Mouse (Mus musculus): ENCODE results near the gene Bloc1s2.

DNA sequence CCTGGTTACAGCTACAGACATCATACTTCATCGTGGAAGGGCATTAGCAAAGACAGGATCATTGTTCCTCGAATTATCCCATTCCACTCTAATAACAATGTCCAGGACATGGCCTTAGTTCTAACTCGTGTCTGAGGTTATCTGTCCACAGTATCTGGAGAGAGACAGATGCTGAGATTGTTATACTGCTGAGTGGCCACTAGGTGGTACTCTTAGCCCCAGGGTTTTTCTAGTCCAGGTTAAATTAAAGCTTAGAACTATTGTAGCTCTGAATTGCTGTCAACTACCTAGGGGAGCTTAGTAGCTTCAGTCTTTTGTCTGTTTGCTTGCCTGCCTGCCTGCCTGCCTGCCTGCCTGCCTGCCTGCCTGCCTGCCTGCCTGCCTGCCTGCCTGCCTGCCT, 15.3 kb upstream of the Bloc1s2 start:
- TF ChIP-seq CTCF (IDR thresholded peaks at IDR 0.05; ENCODE audit: low read depth, low read length): no peak
- TF ChIP-seq POLR2A (IDR thresholded peaks at IDR 0.05; ENCODE audit: borderline replicate concordance, low read depth, low read length): no peak

Data from bone marrow macrophage, adult 2 months (primary cell).